Mouse (Mus musculus) liver, embryonic 14.5 days (tissue): ENCODE data around the gene 1700009N14Rik. TPM values are rescaled to one million over a fixed set of nuclear protein-coding genes. Genes with fewer than 3 reads are reported as not detected.

Source experiments
- ATAC-seq: fragments of 200-750 bp; cut with Nextera tagmentation; 2 replicates; pipeline ENCODE4 v1.8.0; 2017; ENCODE audit warnings: moderate number of reproducible peaks, mild to moderate bottlenecking, moderate library complexity; ENCODE audit not compliant: insufficient read depth
- DNase-seq, 3 experiments: peaks; one replicate each; pipeline ENCODE4 v3.0.0-alpha.2; 2012 to 2013; ENCODE audit warnings: low read depth in 3 of 3, low spot score in 3 of 3
- H3K27ac ChIP-seq: fragments of 300-500 bp; sonication (generic); 2 replicates; pipeline ENCODE4 v1.5.1; 2014; ENCODE audit warnings: moderate library complexity, mild to moderate bottlenecking, control low read depth, inconsistent platforms
- H3K27me3 ChIP-seq: fragments of 300-500 bp; sonication (generic); 2 replicates; pipeline ENCODE4 v1.6.1; 2014; ENCODE audit warnings: mild to moderate bottlenecking, low read length, moderate library complexity; ENCODE audit not compliant: control insufficient read depth, insufficient read depth
- H3K36me3 ChIP-seq: fragments of 300-500 bp; sonication (generic); replicated peaks from 2 replicates; pipeline ENCODE4 v1.6.1; 2014; ENCODE audit warnings: low read depth; ENCODE audit not compliant: control insufficient read depth, insufficient read depth
- H3K4me1 ChIP-seq, 2 experiments: fragments of 200-500 bp in 1 of 2; fragments of 300-500 bp in 1 of 2; sonication (generic) in 1 of 2; replicated peaks; 2 replicates each; pipeline ENCODE4 v1.6.1; 2012 to 2014; ENCODE audit warnings: antibody characterized with exemption in 1 of 2, inconsistent platforms in 1 of 2, low read length in 1 of 2; ENCODE audit not compliant: control insufficient read depth in 2 of 2, insufficient read depth in 2 of 2
- H3K4me2 ChIP-seq: fragments of 300-500 bp; sonication (generic); 2 replicates; pipeline ENCODE4 v1.6.1; 2014; ENCODE audit warnings: low read depth, mild to moderate bottlenecking, control low read depth, moderate library complexity
- H3K4me3 ChIP-seq, 2 experiments: fragments of 200-500 bp in 1 of 2; fragments of 300-500 bp in 1 of 2; sonication (generic) in 1 of 2; 2 replicates each; pipeline ENCODE4 v1.5.1; 2012 to 2014; ENCODE audit warnings: low read depth in 2 of 2, low read length in 2 of 2, mild to moderate bottlenecking in 2 of 2, control low read depth in 1 of 2, inconsistent platforms in 1 of 2, moderate library complexity in 1 of 2; ENCODE audit not compliant: insufficient read depth in 1 of 2
- H3K9ac ChIP-seq: fragments of 300-500 bp; sonication (generic); replicated peaks from 2 replicates; pipeline ENCODE4 v1.6.1; 2014; ENCODE audit warnings: mild to moderate bottlenecking, control low read depth, moderate library complexity
- H3K9me3 ChIP-seq: fragments of 300-500 bp; sonication (generic); 2 replicates; pipeline ENCODE4 v1.6.1; 2016; ENCODE audit warnings: low read length, mixed read lengths; ENCODE audit not compliant: control insufficient read depth
- CTCF ChIP-seq: IDR thresholded peaks from 2 replicates; pipeline ENCODE4 v1.5.1; 2016; ENCODE audit warnings: antibody characterized with exemption, low read depth, control low read depth
- EP300 ChIP-seq: IDR thresholded peaks from 2 replicates; pipeline ENCODE4 v1.6.1; 2016; ENCODE audit warnings: antibody characterized with exemption, low read depth
- WGBS: fragments of 180-500 bp; shearing (Covaris S2); extraction: QIAGEN DNeasy Blood & Tissue Kit; methylation state at CpG from one replicate; pipeline ENCODE4 v1.1.7; 2014; ENCODE audit not compliant: insufficient replicate concordance; 5-methylcytosine and 5-hydroxymethylcytosine counted together
- polyA plus RNA-seq, 2 experiments: library from polyadenylated mRNA; depleted of rRNA in 1 of 2; stranded (reverse) in 1 of 2; unstranded in 1 of 2; fragments of >200 nt; fragmentation: Nextera tagmentation in 1 of 2; extraction: Ambion mirVana in 1 of 2; gene quantifications; 2 replicates each; pipeline versions ENCODE4 v1.2.1 to v1.2.3; 2012 to 2014

The 1700009N14Rik gene
- not detected in 2 replicates for polyA plus RNA-seq (2012; rRNA removed)
- not detected in 2 replicates for polyA plus RNA-seq (2014; fragmentation: Nextera tagmentation; extraction: Ambion mirVana)

GRCm38 (mm10) chr4:39450069-39450468 is at the start of gene 1700009N14Rik:
Gene 1700009N14Rik, plus strand, starts transcription at chr4:39450295.
- WGBS: 60% methylated on average over 3 of the region's 3 CpGs
- TF ChIP-seq EP300: no peak
- no peak for TF ChIP-seq CTCF
- Histone ChIP-seq H3K36me3 (no peaks in the 10 kb centered on the region), H3K27me3 (no peaks in the 10 kb centered on the region), H3K4me2 (no peak within 1 kb of the TSS), H3K9ac (no peak within 1 kb of the TSS), H3K9me3 (no peaks in the 10 kb centered on the region), H3K27ac (no peak within 1 kb of the TSS), H3K4me3 (no peak within 1 kb of the TSS), H3K4me1 (no peaks in the 10 kb centered on the region)
- DNase-seq (no peak), ATAC-seq (no peak)

DNA sequence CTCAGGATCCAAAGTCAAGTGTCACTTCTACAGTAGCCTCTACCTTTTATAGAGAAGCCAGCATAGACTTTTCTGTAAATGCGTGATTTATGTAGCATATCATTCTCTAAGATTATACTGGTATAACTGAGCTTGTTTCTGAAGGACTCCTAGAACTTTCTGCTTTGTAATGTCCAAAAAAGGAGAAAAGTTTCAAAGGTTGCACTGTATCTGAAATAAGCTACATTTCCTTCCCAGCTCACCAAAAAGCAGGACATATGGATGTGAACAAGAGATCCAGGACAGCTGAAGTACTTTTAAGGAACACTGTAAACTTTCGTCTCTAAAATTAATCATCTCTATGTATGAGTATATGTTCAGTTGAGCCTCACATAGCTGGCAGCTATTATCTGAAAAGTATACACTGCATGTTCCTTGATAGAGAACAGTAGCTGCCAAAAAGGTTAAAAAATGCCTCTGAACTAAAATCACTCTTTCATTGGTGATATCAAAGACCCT is 12.2 kb upstream of the 1700009N14Rik start:
- Histone ChIP-seq H3K27me3 (no peaks in the 10 kb centered on the region), H3K27ac (no peak overlapping the region), H3K4me3 (no peak overlapping the region), H3K36me3 (no peaks in the 10 kb centered on the region), H3K9me3 (no peaks in the 10 kb centered on the region), H3K9ac (no peak overlapping the region), H3K4me1 (no peaks in the 10 kb centered on the region), H3K4me2 (no peak overlapping the region)
- TF ChIP-seq EP300 (no peak), CTCF (no peak)
- ATAC-seq (no peak), DNase-seq (no peak)
- WGBS: 56% methylated on average over 2 of the region's 2 CpGs

GRCm38 (mm10) chr4:39474291-39474690 is 24.2 kb downstream of the 1700009N14Rik start:
- 68% methylated on average over 2 of the region's 2 CpGs for WGBS
- Histone ChIP-seq H3K27ac (no peak overlapping the region), H3K4me1 (no peaks in the 10 kb centered on the region), H3K36me3 (no peaks in the 10 kb centered on the region), H3K27me3 (no peaks in the 10 kb centered on the region), H3K9ac (no peak overlapping the region), H3K4me2 (no peak overlapping the region), H3K4me3 (no peak overlapping the region), H3K9me3 (no peaks in the 10 kb centered on the region)
- DNase-seq (no peak), ATAC-seq (no peak)
- TF ChIP-seq CTCF (no peak), EP300 (no peak)

DNA sequence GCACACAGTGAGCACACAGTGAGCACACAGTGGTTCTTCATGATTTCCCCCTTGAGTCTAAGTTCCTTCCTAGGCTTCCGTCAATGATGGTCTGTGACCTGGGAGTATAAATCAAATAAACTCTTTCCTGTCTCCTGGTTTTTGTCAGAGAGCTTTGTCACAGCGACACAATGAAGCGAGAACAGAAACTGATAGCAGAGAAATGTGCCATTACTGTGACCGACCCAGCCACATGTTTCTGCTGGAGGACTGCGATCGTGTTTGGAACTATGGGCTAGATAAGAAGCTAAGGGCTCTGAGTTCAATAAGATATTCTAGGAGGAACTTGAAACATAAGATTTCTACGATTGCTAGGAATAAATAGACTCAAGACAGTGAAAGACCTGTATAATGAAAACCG is 36.3 kb downstream of the 1700009N14Rik start:
- Histone ChIP-seq H3K4me3 (no peak overlapping the region), H3K27ac (no peak overlapping the region), H3K4me2 (no peak overlapping the region), H3K9me3 (no peaks in the 10 kb centered on the region), H3K4me1 (no peaks in the 10 kb centered on the region), H3K9ac (no peak overlapping the region), H3K36me3 (no peaks in the 10 kb centered on the region), H3K27me3 (no peaks in the 10 kb centered on the region)
- no peak for DNase-seq
- 50% methylated on average over 8 of the region's 8 CpGs for WGBS
- no peak for ATAC-seq
- TF ChIP-seq CTCF: no peak
- no peak for TF ChIP-seq EP300

DNA sequence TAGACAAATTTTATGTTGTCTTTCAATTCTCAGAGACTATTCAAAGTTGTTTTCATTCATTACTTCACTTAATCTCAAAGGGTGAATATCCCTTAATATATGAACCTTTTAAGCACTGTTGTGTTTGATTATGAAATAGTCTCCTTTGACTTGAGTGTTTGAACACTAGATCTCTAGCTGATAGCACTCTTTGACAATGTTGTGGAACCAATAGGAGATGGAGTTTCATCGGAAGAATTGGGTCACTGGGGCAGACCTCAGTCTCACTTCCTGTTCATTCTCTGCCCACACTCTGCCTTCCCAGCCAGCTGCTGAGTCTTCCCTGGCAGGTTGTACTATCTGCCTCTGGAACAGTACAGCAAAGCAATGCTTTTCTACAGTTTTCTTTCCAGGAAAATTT is 43.5 kb downstream of the 1700009N14Rik start:
- H3K4me3 ChIP-seq: no peak overlapping the region
- H3K27me3 ChIP-seq: no peaks in the 10 kb centered on the region
- no peaks in the 10 kb centered on the region for H3K9me3 ChIP-seq
- DNase-seq (no peak), ATAC-seq (no peak)
- WGBS: 46% methylated on average over 1 of the region's 1 CpGs
- H3K9ac ChIP-seq: no peak overlapping the region
- no peaks in the 10 kb centered on the region for H3K36me3 ChIP-seq
- no peaks in the 10 kb centered on the region for H3K4me1 ChIP-seq
- H3K4me2 ChIP-seq: no peak overlapping the region
- TF ChIP-seq CTCF (no peak), EP300 (no peak)
- no peak overlapping the region for H3K27ac ChIP-seq
